Mouse (Mus musculus): ENCODE measurements around the gene Zfand3. TPM values are rescaled to one million over a fixed set of nuclear protein-coding genes. Genes with fewer than 3 reads are reported as not detected.

Gene Zfand3
- total RNA-seq (2015) (34.5 and 36.9 TPM in 2 replicates), total RNA-seq (2017) (28.4 and 29.2 TPM in 2 replicates)

DNA sequence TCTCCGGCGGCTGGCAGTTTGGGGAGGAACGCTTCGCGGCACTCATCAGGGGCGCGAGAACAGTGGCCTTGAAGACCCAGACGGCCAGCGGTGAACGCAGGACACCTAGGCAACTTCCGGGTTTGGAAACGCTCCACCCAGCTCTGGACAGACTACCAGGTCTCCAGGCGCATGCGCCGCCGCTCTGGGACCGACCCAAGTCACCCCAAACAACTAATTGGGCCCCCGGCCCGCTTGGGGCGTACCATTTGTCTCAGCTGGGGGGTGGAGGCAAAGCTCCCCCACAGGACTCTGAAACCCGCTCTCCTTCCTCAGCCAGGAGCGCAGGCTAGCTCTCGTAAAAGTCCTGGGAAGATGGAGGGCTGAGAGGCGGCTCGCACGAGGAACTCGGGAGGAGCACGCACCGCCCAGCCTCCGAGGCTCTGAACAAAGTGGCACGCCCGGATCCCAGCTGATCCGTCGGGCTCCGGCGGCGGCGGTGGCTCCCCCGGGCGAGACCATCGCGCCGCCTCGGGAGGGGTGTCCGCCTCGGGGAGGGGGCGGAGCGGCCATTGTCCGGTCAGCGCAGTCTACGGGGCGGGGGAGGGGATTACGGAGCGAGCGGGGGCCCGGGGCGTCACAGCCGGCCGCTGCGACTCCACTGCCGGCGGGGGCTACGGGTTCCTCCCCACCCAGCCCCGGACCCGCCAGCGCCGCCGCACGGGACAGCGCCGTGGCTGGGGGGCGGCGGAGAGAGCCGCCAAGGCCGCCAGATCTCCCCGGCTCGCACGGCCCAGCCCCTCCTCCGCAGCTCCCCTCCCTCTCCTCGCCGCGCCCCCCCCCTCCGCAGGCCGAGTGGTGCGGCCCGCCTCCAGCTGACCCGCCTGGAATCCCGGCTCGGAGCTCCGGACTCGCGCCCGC is at the start of gene Zfand3:
Gene Zfand3 (plus strand): TSS at position 531 of the 900 bp plus-strand sequence.
- ATAC-seq (ENCODE audit: poor library complexity, severe bottlenecking) = peak; percentile 83

DNA sequence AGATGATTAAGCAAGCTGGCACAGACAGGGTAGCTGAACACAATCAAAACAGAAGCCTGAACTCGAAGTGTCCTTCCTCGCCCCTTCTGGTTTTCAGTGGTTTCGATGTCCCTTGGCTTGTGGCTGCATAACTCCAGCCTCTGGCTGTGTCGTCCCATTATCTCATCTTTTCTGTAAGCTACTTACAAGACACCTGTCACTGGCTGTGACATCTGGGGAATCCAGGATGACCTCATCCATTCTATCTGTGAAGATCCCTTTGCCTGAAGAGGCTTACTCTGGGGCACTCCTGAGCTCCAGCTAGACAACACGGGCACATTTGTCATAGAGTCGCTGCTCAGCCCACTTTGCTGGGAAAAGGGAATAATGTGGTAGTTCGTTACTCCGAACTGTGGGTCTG is 48.7 kb upstream of the Zfand3 start:
- no peak for ATAC-seq (ENCODE audit: poor library complexity, severe bottlenecking)

DNA sequence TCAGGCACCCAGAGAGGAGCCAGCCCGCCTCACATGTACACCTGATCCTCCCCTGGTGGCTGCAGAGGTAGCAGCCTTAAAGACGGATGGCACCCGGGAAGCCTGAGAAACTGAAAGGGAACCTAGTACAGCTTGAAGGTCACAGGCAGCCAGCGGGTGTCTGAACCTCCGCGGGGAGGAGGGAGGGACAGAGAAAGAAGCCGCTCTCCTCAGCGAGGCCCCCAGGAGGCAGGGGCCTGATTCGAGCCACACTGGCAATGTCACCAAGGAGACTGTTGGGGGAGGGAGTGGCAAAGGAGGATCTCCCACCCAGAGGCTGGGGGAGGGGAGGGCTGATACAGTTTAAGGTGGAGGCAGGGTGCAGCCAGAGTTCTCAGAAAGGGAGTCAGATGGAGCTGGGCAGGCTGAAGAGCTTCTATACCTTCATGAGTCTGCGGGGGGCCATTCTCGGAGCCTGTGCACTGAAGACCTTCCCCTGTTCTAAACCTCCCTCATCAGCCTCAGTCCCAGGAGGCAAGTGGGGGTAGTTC is 40.7 kb upstream of the Zfand3 start:
- ATAC-seq (ENCODE audit: poor library complexity, severe bottlenecking) = no peak

GRCm38 (mm10) chr17:29965506-29965905 is 39.0 kb upstream of the Zfand3 start:
- no peak for ATAC-seq (ENCODE audit: poor library complexity, severe bottlenecking)

- ATAC-seq (ENCODE audit: poor library complexity, severe bottlenecking) = no peak
Measured at GRCm38 (mm10) chr17:29970037-29970555, 34.4 kb upstream of the Zfand3 start, which contains the start of gene Mdga1. Gene Mdga1, minus strand, starts transcription at chr17:29970087.

GRCm38 (mm10) chr17:29971761-29972432 is 32.6 kb upstream of the Zfand3 start:
- ATAC-seq (ENCODE audit: poor library complexity, severe bottlenecking) = no peak

DNA sequence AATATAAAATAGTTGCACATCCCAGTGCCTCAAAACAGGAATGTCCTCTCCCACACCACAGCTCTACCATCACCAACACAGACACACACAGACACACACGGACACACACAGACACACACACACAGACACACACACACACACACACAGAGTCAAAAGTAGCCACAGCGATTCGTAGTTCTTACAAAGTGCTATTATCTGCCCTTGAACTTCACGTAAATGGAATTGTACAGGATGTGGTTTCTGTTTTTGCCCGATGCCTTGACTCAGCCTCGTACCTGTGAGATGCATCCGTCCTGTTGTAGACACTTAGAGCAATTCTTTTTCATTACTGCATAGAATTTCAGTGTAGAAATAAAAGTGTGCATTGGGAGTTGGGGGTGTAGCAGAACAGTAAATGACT is 31.3 kb upstream of the Zfand3 start:
- no peak for ATAC-seq (ENCODE audit: poor library complexity, severe bottlenecking)

- peak; percentile 90 for ATAC-seq (ENCODE audit: poor library complexity, severe bottlenecking)
Measured at GRCm38 (mm10) chr17:29975731-29976130, 28.8 kb upstream of the Zfand3 start.

GRCm38 (mm10) chr17:29979020-29979419 is 25.5 kb upstream of the Zfand3 start:
- no peak for ATAC-seq (ENCODE audit: poor library complexity, severe bottlenecking)

DNA sequence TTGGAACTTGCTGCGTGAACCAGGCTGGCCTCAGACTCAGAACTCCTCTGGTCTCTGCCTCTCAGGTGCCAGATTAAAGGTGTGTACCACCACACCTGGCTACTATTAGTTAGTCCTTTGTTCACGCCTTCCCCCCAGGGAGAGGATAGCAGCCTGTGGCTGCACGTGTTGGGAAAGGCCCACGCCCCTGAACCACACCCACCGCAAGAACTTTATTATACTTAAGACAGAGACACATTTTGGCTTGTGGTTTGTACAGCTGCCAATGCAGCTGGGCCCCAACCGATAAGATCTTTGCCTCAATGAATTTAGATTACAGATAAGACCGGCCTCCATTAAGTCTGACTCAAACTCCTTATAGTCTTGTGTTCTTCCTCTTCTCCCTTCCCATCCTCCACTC is 24.7 kb upstream of the Zfand3 start:
- 0 out of 2 replicates have a peak, but pooled peaks have one; percentile 21 for ATAC-seq (ENCODE audit: poor library complexity, severe bottlenecking)

DNA sequence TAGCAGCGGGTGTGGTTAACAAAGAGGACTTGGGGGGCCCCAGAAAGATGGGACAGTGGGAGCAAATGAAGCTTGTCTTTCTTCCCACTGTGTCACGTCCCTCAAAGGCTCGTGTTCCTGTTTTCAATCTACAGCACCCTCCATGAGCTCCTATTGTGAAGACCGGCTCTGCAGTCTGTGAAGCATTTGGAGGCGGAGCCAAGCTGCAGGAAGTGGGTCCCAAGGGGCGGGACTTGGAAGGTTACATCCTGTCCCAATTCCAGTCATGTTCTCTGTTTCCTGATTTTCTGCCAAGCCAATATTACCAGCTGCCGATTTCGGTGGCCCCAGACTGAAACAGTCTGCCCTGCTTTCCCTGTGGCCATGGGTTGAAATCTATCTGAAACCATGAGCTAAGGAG is 23.0 kb upstream of the Zfand3 start:
- ATAC-seq (ENCODE audit: poor library complexity, severe bottlenecking) = no peak

DNA sequence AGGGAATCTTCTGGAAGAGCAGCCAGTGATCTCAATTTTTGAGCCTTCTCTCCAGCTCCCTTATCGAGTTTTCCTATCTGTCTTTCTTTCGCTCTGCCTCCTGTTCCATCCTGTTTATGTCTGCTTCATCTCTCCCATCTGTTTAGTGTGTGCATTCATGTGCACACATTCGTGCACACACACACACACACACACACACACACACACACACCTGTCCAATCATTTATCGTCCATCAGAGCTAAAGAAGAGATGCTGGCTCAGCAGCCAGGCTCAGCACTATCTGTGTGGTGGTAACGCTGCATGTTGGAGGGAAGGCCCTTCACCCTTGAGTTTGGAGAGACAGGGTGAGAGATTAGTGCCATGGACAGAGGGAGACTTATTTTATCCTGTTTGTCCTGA is 21.3 kb upstream of the Zfand3 start:
- ATAC-seq (ENCODE audit: poor library complexity, severe bottlenecking) = no peak

- no peak for ATAC-seq (ENCODE audit: poor library complexity, severe bottlenecking)
Measured at GRCm38 (mm10) chr17:29984931-29985330, 19.6 kb upstream of the Zfand3 start.

DNA sequence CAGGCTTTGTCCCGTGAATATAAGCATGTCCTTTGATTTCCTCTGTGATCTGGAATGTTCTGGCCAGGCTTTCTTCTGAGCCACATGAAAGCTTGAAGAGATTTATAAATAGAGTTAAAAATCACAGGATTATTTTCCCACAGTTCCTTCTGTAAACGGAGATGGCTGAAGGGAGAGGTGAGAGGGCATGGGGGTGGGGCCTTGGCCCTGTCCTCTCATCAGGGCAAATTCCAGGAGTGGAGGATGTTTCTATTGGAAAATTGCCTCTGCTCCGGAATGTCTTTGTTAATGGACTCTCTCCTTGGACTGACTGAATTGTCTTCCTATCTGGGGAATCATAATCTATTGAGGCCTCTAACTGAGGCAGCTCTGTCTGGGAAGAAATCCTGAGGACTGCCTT is 19.0 kb upstream of the Zfand3 start:
- no peak for ATAC-seq (ENCODE audit: poor library complexity, severe bottlenecking)

DNA sequence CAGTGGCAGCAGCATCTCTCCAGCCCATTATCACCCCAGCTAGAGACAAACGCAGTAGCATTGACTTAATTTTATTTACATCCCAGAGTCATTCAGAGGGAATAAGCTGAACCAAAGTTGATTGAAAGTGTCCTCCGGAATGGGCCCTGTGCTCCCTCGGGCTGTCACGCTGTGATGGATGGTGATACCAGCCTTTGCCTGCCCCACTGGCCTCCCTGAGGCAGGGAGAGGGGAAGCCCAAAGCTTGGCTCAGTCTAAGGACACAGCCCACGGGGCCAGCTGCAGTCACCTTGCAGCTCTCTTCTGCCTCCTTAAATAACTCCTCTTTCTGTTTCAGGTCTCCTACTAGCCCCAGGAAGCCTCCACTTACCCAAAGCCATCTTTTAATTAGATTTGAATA is 16.4 kb upstream of the Zfand3 start:
- no peak for ATAC-seq (ENCODE audit: poor library complexity, severe bottlenecking)

- no peak for ATAC-seq (ENCODE audit: poor library complexity, severe bottlenecking)
Measured at GRCm38 (mm10) chr17:29989653-29990052, 14.9 kb upstream of the Zfand3 start.

- no peak for ATAC-seq (ENCODE audit: poor library complexity, severe bottlenecking)
Measured at GRCm38 (mm10) chr17:29990136-29990535, 14.4 kb upstream of the Zfand3 start.

DNA sequence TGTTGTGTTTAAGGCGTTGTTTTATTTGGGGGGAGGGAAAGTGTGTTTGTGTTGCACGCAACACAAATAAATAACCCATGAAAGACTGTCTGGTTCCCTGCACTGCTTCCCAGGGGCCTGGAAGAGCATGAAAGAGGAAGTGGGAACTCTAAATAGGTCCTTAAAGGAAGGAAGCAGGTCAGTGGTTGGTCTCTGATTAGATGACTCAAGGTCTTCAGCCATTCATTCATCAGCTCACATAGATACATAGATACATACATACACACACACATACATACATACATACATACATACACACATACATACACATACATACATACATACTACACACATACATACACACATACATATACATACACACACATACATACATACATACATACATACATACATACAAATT is 13.7 kb upstream of the Zfand3 start:
- no peak for ATAC-seq (ENCODE audit: poor library complexity, severe bottlenecking)

DNA sequence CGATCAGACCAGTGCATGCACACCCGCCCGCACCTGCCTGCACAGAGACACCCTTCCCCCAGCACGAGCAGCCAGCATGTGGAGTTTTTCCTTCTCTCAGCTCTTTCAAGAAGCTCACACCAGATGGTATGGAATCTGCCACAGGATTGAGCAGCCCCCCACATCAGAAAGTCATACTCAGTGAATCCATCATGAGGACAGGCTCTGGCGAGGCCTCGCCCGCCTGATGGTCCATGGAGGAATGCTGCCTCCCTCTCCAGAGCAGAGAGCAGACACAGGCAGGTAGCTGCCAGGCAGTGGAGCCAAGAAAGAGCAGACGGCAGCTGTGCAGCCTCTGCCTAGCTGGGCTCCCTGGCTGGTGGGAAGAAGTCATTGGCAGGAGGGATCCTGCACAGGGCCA is 11.0 kb upstream of the Zfand3 start:
- ATAC-seq (ENCODE audit: poor library complexity, severe bottlenecking) = no peak

GRCm38 (mm10) chr17:29994011-29994410 is 10.5 kb upstream of the Zfand3 start:
- ATAC-seq (ENCODE audit: poor library complexity, severe bottlenecking) = no peak

- ATAC-seq (ENCODE audit: poor library complexity, severe bottlenecking) = no peak
Measured at GRCm38 (mm10) chr17:29994459-29994858, 10.1 kb upstream of the Zfand3 start.

Measured in megakaryocyte, adult 5-6 weeks (primary cell).